Mouse (Mus musculus) thymus, postnatal 0 days (tissue): ENCODE results near the gene Gngt2. TPM values are rescaled to one million over a fixed set of nuclear protein-coding genes. Genes with fewer than 3 reads are reported as not detected.

Source experiments
- DNase-seq: peaks from one replicate; pipeline ENCODE4 v3.0.0-alpha.2; 2015; ENCODE audit warnings: low spot score
- polyA plus RNA-seq: library from polyadenylated mRNA; unstranded; fragments of >200 nt; fragmentation: Nextera tagmentation; extraction: Ambion mirVana; gene quantifications from 2 replicates; pipeline ENCODE4 v1.2.1, GENCODE M21; 2015

The Gngt2 gene
- polyA plus RNA-seq, 1 experiment from 2014 or later: 92.9 TPM

DNA sequence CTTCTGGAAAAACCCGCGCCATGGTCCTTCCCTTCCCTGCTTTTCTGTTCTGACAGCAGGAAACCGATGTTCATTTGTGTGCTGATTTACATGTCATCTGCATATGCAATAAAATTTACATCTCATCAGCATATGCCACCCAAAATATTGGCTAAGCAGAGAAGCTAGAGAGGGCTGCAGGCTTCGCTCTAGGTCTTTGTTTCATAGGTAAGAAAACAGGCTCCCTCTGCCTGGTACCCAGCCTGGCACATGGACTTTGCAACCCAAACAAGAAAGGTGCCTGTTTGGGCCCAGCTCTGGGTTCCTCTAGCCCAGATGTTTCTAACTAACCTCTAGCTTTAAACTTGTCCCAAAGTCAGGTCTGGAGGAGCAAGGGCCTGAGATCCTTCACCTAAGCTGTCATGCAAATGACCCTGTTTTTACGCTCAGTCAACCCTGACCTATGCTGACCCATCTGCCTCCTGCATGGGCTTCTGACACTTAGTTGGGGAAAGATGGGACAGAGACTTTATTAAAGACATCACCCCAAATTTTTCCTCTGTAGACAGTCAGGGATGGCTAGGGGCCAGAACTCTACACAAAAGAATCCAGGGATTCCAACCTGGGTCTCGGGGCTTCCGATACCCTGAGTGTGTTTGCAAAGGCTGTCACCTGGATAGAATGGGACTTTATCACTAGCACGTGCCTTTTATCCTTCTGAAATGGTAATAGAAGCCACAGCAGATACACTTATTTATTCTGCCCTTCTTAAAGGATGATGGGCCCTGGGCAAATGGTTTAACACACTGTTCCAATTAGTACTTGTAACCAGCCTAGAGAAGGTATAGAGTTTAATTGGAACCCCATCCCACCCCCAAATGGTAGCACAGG, 2.2 kb downstream of the Gngt2 start:
- DNase-seq: peak; percentile 45

GRCm38 (mm10) chr11:95840694-95841497, 3.9 kb downstream of the Gngt2 start:
- no peak for DNase-seq

DNA sequence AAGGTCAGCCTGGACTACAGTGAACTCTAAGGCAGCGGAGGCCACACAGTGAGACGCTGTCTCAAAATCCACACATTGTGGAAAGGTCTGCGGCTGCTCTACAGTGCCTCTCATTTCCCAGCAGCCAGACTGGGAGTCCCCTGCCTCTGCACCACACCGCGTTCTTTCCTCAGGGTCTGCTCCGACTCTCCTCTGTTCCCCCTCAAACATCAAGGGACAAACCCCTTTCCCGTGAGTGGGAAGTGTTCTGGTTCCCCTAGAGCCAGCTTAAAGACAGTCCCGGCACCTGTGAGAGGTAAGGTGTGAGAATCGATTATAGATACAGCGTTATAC, 4.4 kb downstream of the Gngt2 start:
- no peak for DNase-seq

DNA sequence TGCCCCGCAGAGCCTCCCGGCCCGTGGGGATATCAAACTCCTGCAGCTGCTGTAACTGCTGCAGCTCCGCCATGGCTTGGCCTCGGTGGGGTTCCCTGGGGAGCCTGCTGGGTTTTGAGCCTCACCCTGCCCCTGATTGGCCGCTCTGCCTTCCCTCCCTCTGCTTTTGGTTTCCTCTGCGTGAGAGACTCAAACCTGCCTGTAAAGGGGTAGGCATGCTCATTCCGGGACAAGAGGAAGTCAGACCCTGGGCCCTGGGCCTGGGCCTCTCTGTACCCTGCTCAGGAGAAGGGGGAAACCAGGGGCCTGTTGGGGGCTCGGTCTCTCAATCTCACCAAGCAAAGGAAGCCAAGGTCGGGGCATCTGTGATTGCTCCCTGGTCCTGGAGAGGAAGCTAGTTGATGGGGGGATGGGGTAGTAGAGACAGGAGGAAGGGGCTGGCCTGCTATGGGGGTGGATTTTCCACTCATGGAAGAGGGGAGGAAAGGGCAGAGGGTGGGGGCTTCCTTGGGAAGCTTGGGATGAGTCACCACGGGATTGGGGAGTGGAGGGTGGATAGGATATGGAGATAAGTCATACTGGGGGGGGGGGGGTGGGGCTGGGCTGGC, 5.2 kb downstream of the Gngt2 start, which contains the start of gene Abi3:
Gene Abi3 (minus strand): TSS at position 403 of the 608 bp plus-strand sequence.
- peak; percentile 90 for DNase-seq

DNA sequence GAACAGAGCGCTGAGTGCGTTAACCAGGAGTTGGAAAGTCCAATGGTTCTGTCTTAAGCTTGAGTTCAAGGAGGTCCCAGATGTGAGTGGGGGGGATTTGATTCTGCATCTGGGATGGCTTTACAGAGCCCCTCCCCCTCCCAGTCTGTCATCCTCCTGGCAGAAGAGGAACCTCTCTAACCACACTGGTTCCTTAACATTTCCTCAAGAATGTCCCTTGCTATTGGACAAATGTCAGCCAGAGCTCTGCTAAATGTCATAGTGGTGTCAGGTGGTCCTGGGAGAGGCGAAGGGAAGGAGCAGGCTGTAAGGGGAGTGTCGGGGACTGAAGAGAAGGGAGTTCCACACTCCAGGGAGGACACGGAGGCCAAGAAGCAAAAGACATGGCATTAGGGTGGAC, 5.9 kb downstream of the Gngt2 start:
- no peak for DNase-seq

DNA sequence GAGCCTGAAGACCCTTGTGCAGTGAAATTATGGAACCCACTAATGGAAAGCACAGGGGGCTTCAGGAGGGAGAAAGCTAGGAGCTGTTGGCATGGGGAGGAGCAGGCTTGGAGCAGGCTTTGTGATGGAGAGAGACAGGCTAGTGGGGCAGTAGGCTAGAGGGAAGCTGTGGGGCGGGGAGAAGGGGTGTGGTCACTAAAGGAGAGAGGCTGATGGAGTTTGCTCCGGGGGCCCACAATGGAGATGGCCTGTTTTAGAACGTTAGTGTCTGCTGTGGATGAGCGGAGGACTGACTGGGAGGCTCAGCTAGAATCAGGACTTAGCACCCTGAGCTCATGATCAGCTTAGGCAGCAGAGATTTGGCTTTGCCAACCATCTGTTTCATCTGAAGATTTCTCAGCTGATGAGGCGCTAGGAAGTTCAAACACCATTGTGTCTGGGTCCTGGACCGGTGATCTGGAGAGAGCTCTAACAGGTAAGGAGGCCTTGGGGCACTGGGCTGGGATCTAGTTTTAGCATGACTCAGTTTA, 6.5 kb downstream of the Gngt2 start:
- no peak for DNase-seq

DNA sequence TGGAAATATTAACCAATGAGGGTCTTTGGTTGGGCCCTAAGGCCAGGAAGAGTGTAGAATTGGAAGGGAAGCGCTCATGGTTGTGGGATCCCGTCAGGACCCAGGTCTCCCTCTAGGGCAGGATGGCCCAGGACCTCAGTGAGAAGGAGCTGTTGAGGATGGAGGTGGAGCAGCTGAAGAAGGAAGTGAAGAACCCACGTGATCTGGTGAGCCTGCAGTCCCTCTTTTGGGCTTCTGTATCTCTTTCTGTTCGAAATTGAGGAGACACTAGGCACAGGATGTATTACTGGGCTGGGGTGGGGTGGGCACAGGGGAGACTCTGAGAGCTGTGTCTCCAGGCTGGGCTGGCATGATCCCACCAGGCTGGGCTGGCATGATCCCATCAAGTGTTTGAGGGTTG, 7.9 kb downstream of the Gngt2 start:
- no peak for DNase-seq

DNA sequence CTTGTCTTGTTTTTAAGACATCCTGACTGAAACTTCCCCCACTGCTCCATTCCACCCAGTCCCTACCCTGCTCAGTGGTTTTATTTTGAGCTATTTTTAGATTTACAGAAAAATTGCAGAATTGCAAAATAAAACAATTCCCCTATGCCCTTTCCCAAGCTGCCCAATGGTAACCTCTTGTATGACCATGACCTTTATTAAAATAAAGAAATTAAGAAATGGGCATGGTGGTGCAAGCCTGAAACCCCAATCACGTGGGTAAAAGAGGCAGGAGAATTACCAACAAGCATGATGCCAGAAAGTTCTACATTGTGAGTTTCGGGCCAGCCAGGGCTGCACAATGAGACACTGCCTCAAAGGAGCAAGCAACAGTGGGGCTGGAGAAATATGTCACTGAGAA, 13.9 kb downstream of the Gngt2 start:
- no peak for DNase-seq

GRCm38 (mm10) chr11:95853684-95854083, 16.7 kb downstream of the Gngt2 start:
- DNase-seq: peak; percentile 64

DNA sequence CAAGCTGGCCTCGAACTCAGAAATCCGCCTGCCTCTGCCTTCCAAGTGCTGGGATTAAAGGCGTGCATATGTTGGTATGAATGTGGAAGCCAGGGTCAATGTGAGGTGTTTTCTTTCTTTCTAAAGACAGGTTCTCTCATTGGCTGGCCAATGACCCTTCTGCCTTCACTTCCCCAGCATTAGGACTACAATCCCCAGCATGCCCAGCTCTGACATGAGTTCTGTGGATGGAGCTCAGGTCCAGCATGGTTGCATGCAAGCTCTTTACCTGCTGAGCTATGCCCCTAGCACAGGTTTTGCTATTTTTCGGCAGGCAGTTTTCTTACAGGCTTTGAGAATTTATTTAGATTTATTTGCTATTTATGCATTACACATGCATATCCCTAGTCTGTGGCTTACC, 20.3 kb downstream of the Gngt2 start:
- no peak for DNase-seq

DNA sequence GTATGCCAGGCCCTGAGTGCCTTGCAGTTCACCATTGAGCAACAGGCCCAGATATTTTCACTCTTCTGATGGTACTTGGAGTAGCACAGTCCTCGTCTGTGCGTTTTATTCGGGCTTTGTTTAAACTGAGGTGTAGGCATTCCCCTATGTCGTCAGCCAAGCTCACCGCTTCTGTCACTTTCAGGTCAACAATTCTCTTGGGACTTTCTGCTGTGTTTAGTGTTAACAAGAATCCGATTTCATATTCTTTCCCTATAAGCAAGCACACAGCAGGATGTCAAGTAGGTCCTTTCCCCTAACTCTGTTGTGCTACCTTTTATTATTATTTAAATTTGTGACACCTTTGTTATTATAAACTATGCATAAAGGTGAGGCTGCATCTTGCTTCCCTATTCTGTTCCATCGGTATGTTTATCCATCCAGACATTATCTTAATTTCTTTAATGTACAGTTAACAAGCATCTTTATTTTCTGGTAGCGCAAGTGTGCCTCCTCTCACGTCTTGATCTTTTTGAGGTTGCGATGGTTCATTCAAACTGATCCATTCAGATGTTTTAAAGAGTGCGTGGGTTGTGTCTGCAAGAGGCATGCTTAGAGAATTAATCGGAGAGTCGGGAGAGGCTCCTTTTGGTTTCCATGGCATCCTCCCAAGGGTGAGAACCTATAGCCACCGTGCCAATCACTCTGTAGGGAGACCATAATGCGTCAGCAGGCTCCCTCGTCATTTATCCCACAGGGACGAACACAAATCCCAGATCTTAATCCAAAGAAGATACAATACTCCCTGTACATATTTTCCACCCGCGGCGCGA, 20.9 kb downstream of the Gngt2 start:
- no peak for DNase-seq

GRCm38 (mm10) chr11:95858528-95859467, 21.8 kb downstream of the Gngt2 start:
- DNase-seq: peak; percentile 99

DNA sequence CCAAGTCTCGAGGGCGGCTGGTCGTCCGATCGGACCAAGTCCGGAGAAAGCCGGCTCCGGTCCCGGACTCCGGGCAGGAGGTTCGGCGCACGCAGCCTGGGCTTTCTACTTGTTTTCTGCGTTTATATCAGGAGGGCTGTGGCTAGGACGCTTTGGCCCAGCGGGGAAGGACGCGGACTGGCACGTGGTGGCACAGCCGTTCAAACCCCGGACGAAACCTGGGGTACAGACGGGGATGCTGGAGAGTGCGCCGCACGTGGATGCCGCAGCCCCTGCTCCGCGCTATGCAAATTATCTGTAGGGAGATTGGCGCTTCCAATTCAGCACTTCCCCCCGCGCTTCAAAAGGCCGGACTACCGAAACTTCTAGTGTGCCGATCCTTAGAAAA, 22.4 kb downstream of the Gngt2 start:
- DNase-seq: peak; percentile 76

GRCm38 (mm10) chr11:95860071-95860490, 23.1 kb downstream of the Gngt2 start:
- no peak for DNase-seq

DNA sequence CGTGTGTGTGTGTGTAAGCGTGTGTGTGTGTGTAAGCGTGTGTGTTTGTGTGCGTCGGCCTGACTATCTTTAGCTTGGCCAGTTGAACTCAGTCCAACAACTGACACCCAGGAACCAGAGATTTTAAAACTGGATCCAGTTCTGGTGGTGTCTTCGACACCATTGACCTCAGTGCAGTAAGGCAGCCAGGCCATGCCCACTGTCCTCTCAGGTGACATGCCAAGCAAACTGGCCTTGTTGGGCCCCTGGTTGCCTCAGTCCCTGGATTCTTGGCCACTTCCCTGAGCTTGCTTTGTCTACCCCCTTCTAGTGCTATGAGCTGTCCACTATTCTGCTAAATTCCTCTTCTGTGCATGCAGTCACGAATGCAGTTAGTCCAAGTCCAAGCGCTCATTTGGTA, 24.4 kb downstream of the Gngt2 start:
- no peak for DNase-seq

- DNase-seq: no peak
These were observed 32.4 kb downstream of the Gngt2 start for GRCm38 (mm10) chr11:95869442-95869841.

DNA sequence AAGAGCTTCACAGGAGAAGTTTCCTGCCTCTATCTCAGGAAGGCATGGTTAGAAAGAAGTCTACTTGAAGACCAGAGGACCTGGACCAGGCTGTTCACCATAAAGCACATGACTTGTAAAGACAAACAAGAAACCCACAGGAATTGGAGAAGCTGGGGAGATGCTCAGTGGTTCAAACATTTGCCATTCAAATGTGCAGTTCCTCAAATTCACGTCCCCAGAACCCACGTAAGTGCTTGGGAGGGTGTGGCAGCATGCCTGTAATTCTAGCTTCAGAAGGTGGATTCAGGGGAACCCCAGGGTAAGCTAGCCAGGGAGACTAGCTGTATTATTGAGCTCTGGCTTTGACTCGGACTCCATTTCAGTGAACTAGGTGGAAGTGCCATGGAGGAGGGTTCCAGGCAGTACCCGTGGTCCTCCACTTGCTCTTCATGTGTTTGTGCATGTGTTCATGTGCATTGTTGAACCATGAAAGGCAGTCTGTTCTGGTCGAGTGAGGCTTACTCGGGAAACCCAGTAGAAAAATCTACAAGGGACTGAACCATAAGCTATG, 33.0 kb downstream of the Gngt2 start:
- DNase-seq: no peak

DNA sequence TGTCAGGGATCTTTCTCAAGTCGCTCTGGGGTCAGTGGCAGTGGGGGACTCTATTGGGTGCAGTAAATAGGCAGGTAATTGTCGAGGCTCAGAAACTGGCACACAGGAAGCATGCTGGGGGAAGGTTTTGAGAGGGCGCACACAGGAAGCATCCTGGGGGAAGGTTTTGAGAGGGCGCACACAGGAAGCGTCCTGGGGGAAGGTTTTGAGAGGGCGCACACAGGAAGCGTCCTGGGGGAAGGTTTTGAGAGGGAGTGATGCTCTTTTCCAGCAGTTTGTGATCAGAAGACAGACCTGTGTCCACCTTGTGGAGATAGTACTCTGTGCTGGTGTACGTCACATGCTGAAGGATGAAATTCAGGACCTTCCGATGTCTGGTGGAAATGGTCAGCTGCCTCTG, 38.8 kb downstream of the Gngt2 start:
- peak; percentile 40 for DNase-seq

GRCm38 (mm10) chr11:95876296-95876695, 39.3 kb downstream of the Gngt2 start:
- peak; percentile 69 for DNase-seq
